Mouse (Mus musculus) lung, adult 2 months (tissue): ENCODE results near the gene Tpp1.

Experiments used
- CTCF ChIP-seq: fragments of 200-500 bp; IDR thresholded peaks from 2 replicates; pipeline ENCODE4 v1.5.1; 2011; ENCODE audit warnings: mild to moderate bottlenecking, low read length, control low read depth; ENCODE audit not compliant: insufficient read depth
- POLR2A ChIP-seq: fragments of 200-500 bp; IDR thresholded peaks from 2 replicates; pipeline ENCODE4 v1.6.1; 2011; ENCODE audit warnings: low read depth, mild to moderate bottlenecking, control low read depth, low read length, borderline replicate concordance; ENCODE audit errors: extremely low read depth

DNA sequence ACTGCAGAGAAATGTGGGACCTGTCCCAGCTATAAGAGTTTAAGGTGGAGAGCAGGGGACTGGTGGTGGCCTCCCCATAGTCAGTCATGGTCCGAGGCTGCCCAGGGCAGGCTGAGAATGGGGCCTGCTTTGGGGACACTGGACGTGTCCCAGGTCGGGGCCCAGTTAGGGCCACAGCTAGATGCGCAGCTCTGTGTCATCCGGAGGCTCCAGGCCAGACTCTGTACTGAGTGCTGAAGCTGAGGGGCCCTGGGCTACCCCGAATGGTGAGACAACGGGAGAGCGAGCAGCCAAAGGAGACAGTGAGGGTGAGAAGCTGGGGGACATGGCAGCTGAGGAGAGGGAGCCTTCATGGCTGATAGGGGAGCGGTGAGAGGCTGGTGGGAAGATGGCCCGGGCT lies 1.2 kb upstream of the Tpp1 start:
- TF ChIP-seq POLR2A = no peak
- TF ChIP-seq CTCF = no peak
